Mouse (Mus musculus) CD4-positive, CD25-positive, alpha-beta regulatory T cell, adult 4 months (primary cell): Measurements from ENCODE around the gene AC124502.3. TPM values are rescaled to one million over a fixed set of nuclear protein-coding genes. Genes with fewer than 3 reads are reported as not detected.
"Not testable (repeated sequence)": the region's sequence is repeated elsewhere in the genome, so short reads cannot be mapped to it uniquely, and the experiment has no call there.

Experiments
- ATAC-seq: one replicate; pipeline ENCODE4 v1.8.0; 2017
- polyA plus RNA-seq, 2 experiments: library from polyadenylated mRNA; unstranded; fragments of 100-300 nt; shearing (Covaris generic); gene quantifications; one replicate each; pipeline ENCODE4 v1.2.1; 2017

AC124502.3 gene
- polyA plus RNA-seq, 2 experiments from 2014 or later = 0.35 to 0.80 TPM

- ATAC-seq = not testable (repeated sequence)
Measured at GRCm38 (mm10) chr19:5086533-5086932, 47.8 kb downstream of the AC124502.3 start.

GRCm38 (mm10) chr19:5087884-5088728 lies 49.4 kb downstream of the AC124502.3 start, which contains the start of gene Yif1a:
Gene Yif1a, plus strand, starts transcription at chr19:5088538.
- ATAC-seq = peak; percentile 93

GRCm38 (mm10) chr19:5089324-5089723 lies 50.6 kb downstream of the AC124502.3 start:
- no peak for ATAC-seq

- no peak for ATAC-seq
Measured at GRCm38 (mm10) chr19:5092083-5092482, 53.4 kb downstream of the AC124502.3 start.

GRCm38 (mm10) chr19:5093481-5094242 lies 55.0 kb downstream of the AC124502.3 start:
- ATAC-seq = no peak

GRCm38 (mm10) chr19:5094243-5094632 lies 55.5 kb downstream of the AC124502.3 start:
- peak; percentile 73 for ATAC-seq

- ATAC-seq = no peak
Measured at GRCm38 (mm10) chr19:5094746-5095417, 56.2 kb downstream of the AC124502.3 start.

GRCm38 (mm10) chr19:5095887-5096474 lies 57.3 kb downstream of the AC124502.3 start:
- no peak for ATAC-seq

- ATAC-seq = no peak
Measured at GRCm38 (mm10) chr19:5097521-5098362, 59.1 kb downstream of the AC124502.3 start.

GRCm38 (mm10) chr19:5098363-5099143 lies 59.9 kb downstream of the AC124502.3 start, which contains the start of gene Cnih2:
Gene Cnih2, minus strand, starts transcription at chr19:5098521.
- peak; percentile 63 for ATAC-seq

Other genes with a start within 250 kb of the AC124502.3 start
- 10 to 100 TPM; 27.9 to 49.0 TPM for gene Rbm4, start 245.0 kb upstream of the AC124502.3 start, polyA plus RNA-seq
- 10 to 100 TPM; 29.3 to 43.9 TPM for gene Gm21992, start 227.3 kb upstream of the AC124502.3 start, polyA plus RNA-seq
- 10 to 100 TPM; 22.1 to 53.5 TPM for gene Rbm14, start 227.3 kb upstream of the AC124502.3 start, polyA plus RNA-seq
- gene Ccs, start 199.6 kb upstream of the AC124502.3 start, polyA plus RNA-seq = 100 to 1,000 TPM; 137 to 175 TPM
- not detected for gene Ccdc87, start 199.5 kb upstream of the AC124502.3 start, polyA plus RNA-seq
- gene Ctsf, start 183.8 kb upstream of the AC124502.3 start, polyA plus RNA-seq = 1 to 10 TPM; 2.0 to 4.8 TPM
- gene Actn3, start 161.0 kb upstream of the AC124502.3 start, polyA plus RNA-seq = not detected
- gene Zdhhc24, start 160.2 kb upstream of the AC124502.3 start, polyA plus RNA-seq = 1 to 10 TPM; 3.7 to 6.2 TPM
- gene Bbs1, start 132.3 kb upstream of the AC124502.3 start, polyA plus RNA-seq = 1 to 10 TPM in 1 of 2 experiments, under 1 TPM in 1; 0.38 to 1.7 TPM
- 10 to 100 TPM; 39.4 to 67.8 TPM for gene Dpp3, start 110.6 kb upstream of the AC124502.3 start, polyA plus RNA-seq
- gene Peli3, start 95.8 kb upstream of the AC124502.3 start, polyA plus RNA-seq = under 1 TPM in 1 of 2 experiments, not detected in 1; 0.33 TPM
- 10 to 100 TPM; 75.6 to 83.6 TPM for gene Mrpl11, start 76.7 kb upstream of the AC124502.3 start, polyA plus RNA-seq
- 1 to 10 TPM in 1 of 2 experiments, under 1 TPM in 1; 0.90 to 2.1 TPM for gene Npas4, start 48.6 kb upstream of the AC124502.3 start, polyA plus RNA-seq
- 1 to 10 TPM; 2.4 to 2.5 TPM for gene Slc29a2, start 15.0 kb upstream of the AC124502.3 start, polyA plus RNA-seq
- gene B4gat1, start 65 bp upstream of the AC124502.3 start, polyA plus RNA-seq = 10 to 100 TPM; 11.9 to 20.5 TPM
- gene Brms1, start 2.5 kb downstream of the AC124502.3 start, polyA plus RNA-seq = 100 to 1,000 TPM in 1 of 2 experiments, 10 to 100 TPM in 1; 85.7 to 136 TPM
- under 1 TPM; 0.14 to 0.17 TPM for gene Rin1, start 11.6 kb downstream of the AC124502.3 start, polyA plus RNA-seq
- not detected for gene Cd248, start 29.2 kb downstream of the AC124502.3 start, polyA plus RNA-seq
- not detected for gene Tmem151a, start 46.6 kb downstream of the AC124502.3 start, polyA plus RNA-seq
- 10 to 100 TPM; 58.1 to 67.8 TPM for gene Yif1a, start 49.6 kb downstream of the AC124502.3 start, polyA plus RNA-seq
- under 1 TPM in 1 of 2 experiments, not detected in 1; 0.55 TPM for gene Cnih2, start 59.6 kb downstream of the AC124502.3 start, polyA plus RNA-seq
- 100 to 1,000 TPM in 1 of 2 experiments, 10 to 100 TPM in 1; 91.1 to 113 TPM for gene Rab1b, start 68.2 kb downstream of the AC124502.3 start, polyA plus RNA-seq
- 1 to 10 TPM; 4.3 to 5.0 TPM for gene Klc2, start 79.7 kb downstream of the AC124502.3 start, polyA plus RNA-seq
- gene Pacs1, start 234.2 kb downstream of the AC124502.3 start, polyA plus RNA-seq = 10 to 100 TPM; 16.5 to 21.9 TPM